Mouse (Mus musculus) cerebellum, adult 2 months (tissue): ENCODE data around the gene Hspb2.

Source experiments
- CTCF ChIP-seq: fragments of 200-500 bp; IDR thresholded peaks from 2 replicates; pipeline ENCODE4 v1.5.1; 2011; ENCODE audit warnings: low read depth, mild to moderate bottlenecking, control low read depth, low read length, moderate library complexity, borderline replicate concordance; ENCODE audit not compliant: insufficient read depth
- POLR2A ChIP-seq: fragments of 200-500 bp; IDR thresholded peaks from 2 replicates; pipeline ENCODE4 v1.6.1; 2011; ENCODE audit warnings: low read length, control low read depth, borderline replicate concordance; ENCODE audit not compliant: insufficient read depth

GRCm38 (mm10) chr9:50724661-50725330 is 27.4 kb downstream of the Hspb2 start:
- no peak for TF ChIP-seq CTCF
- no peak for TF ChIP-seq POLR2A
